Mouse (Mus musculus): ENCODE results near the gene Fbxl20. TPM values are rescaled to one million over a fixed set of nuclear protein-coding genes. Genes with fewer than 3 reads are reported as not detected.

Gene Fbxl20
- polyA plus RNA-seq, 1 experiment from 2014 or later, result 13.0 TPM

GRCm38 (mm10) chr11:98052989-98053834 lies 97.0 kb downstream of the Fbxl20 start, which contains the start of gene Stac2:
Gene Stac2 (minus strand): TSS chr11:98053462.
- peaks cover 39% of the 10 kb centered on the region for H3K27me3 ChIP-seq (replicated peaks; ENCODE audit: insufficient read depth, low read length)
- WGBS, result 4% methylated on average over 22 of the region's 48 CpGs
- H3K4me3 ChIP-seq (ENCODE audit: low read depth, low read length), result peak within 1 kb of the TSS; percentile 34
- peaks cover 6% of the 10 kb centered on the region; the same call in 1 of the 2 replicates for H3K4me1 ChIP-seq (ENCODE audit: insufficient read depth, low read depth, low read length)
- H3K9me3 ChIP-seq (ENCODE audit: low read length), result no peaks in the 10 kb centered on the region
- H3K4me2 ChIP-seq (replicated peaks; ENCODE audit: low read depth, low read length), result peak within 1 kb of the TSS; percentile 59
- TF ChIP-seq CTCF (IDR thresholded peaks at IDR 0.05) (no peak), EP300 (IDR thresholded peaks at IDR 0.05) (no peak)
- H3K27ac ChIP-seq (ENCODE audit: low read length), result no peak within 1 kb of the TSS
- ATAC-seq (peak; percentile 78), DNase-seq (ENCODE audit: low spot score) (peak; percentile 56)
- no peaks in the 10 kb centered on the region for H3K36me3 ChIP-seq (ENCODE audit: insufficient read depth, low read length)
- no peak within 1 kb of the TSS for H3K9ac ChIP-seq (replicated peaks; ENCODE audit: low read depth)

GRCm38 (mm10) chr11:98052129-98052988 lies 97.8 kb downstream of the Fbxl20 start:
- peaks cover 37% of the 10 kb centered on the region for H3K27me3 ChIP-seq (replicated peaks; ENCODE audit: insufficient read depth, low read length)
- H3K4me2 ChIP-seq (replicated peaks; ENCODE audit: low read depth, low read length), result peak overlapping the region; percentile 59
- DNase-seq (ENCODE audit: low spot score) (no peak), ATAC-seq (0 out of 2 replicates have a peak, but pooled peaks have one; percentile 9)
- H3K4me3 ChIP-seq (ENCODE audit: low read depth, low read length), result peak overlapping the region; percentile 34
- H3K9ac ChIP-seq (replicated peaks; ENCODE audit: low read depth), result no peak overlapping the region
- no peak overlapping the region for H3K27ac ChIP-seq (ENCODE audit: low read length)
- H3K9me3 ChIP-seq (ENCODE audit: low read length), result no peaks in the 10 kb centered on the region
- WGBS, result under 1% methylated on average over 72 of the region's 83 CpGs
- H3K4me1 ChIP-seq (ENCODE audit: insufficient read depth, low read depth, low read length), result peaks cover 6% of the 10 kb centered on the region; the same call in 1 of the 2 replicates
- no peaks in the 10 kb centered on the region for H3K36me3 ChIP-seq (ENCODE audit: insufficient read depth, low read length)
- TF ChIP-seq EP300 (IDR thresholded peaks at IDR 0.05) (no peak), CTCF (IDR thresholded peaks at IDR 0.05) (no peak)

- 4% methylated on average over 12 of the region's 12 CpGs for WGBS
- no peak overlapping the region for H3K9ac ChIP-seq (replicated peaks; ENCODE audit: low read depth)
Observed at GRCm38 (mm10) chr11:98051611-98052128, 98.5 kb downstream of the Fbxl20 start.

GRCm38 (mm10) chr11:98050940-98051339 lies 99.3 kb downstream of the Fbxl20 start:
- Histone ChIP-seq H3K4me1 (ENCODE audit: insufficient read depth, low read depth, low read length) (peaks cover 6% of the 10 kb centered on the region; the same call in 1 of the 2 replicates), H3K4me2 (replicated peaks; ENCODE audit: low read depth, low read length) (no peak overlapping the region), H3K9me3 (ENCODE audit: low read length) (no peaks in the 10 kb centered on the region), H3K27me3 (replicated peaks; ENCODE audit: insufficient read depth, low read length) (peaks cover 35% of the 10 kb centered on the region), H3K27ac (ENCODE audit: low read length) (no peak overlapping the region), H3K36me3 (ENCODE audit: insufficient read depth, low read length) (no peaks in the 10 kb centered on the region), H3K9ac (replicated peaks; ENCODE audit: low read depth) (no peak overlapping the region), H3K4me3 (ENCODE audit: low read depth, low read length) (no peak overlapping the region)
- WGBS, result 22% methylated on average over 2 of the region's 2 CpGs
- ATAC-seq (no peak), DNase-seq (ENCODE audit: low spot score) (no peak)
- TF ChIP-seq CTCF (IDR thresholded peaks at IDR 0.05), result no peak
- TF ChIP-seq EP300 (IDR thresholded peaks at IDR 0.05), result no peak

More at GRCm38 (mm10) chr11:98051611-98052128, 98.5 kb downstream of the Fbxl20 start:
- ATAC-seq (no peak), DNase-seq (ENCODE audit: low spot score) (no peak)
- H3K4me2 ChIP-seq (replicated peaks; ENCODE audit: low read depth, low read length), result peak overlapping the region; percentile 59
- H3K27ac ChIP-seq (ENCODE audit: low read length), result no peak overlapping the region
- peak overlapping the region; percentile 34 for H3K4me3 ChIP-seq (ENCODE audit: low read depth, low read length)
- TF ChIP-seq CTCF (IDR thresholded peaks at IDR 0.05) (no peak), EP300 (IDR thresholded peaks at IDR 0.05) (no peak)
- peaks cover 35% of the 10 kb centered on the region for H3K27me3 ChIP-seq (replicated peaks; ENCODE audit: insufficient read depth, low read length)
- H3K9me3 ChIP-seq (ENCODE audit: low read length), result no peaks in the 10 kb centered on the region
- H3K36me3 ChIP-seq (ENCODE audit: insufficient read depth, low read length), result no peaks in the 10 kb centered on the region
- H3K4me1 ChIP-seq (ENCODE audit: insufficient read depth, low read depth, low read length), result peaks cover 6% of the 10 kb centered on the region; the same call in 1 of the 2 replicates

GRCm38 (mm10) chr11:98050520-98050815 lies 99.7 kb downstream of the Fbxl20 start:
- Histone ChIP-seq H3K4me1 (ENCODE audit: insufficient read depth, low read depth, low read length) (peaks cover 6% of the 10 kb centered on the region; the same call in 1 of the 2 replicates), H3K9ac (replicated peaks; ENCODE audit: low read depth) (no peak overlapping the region), H3K9me3 (ENCODE audit: low read length) (no peaks in the 10 kb centered on the region), H3K4me2 (replicated peaks; ENCODE audit: low read depth, low read length) (no peak overlapping the region), H3K27ac (ENCODE audit: low read length) (no peak overlapping the region), H3K4me3 (ENCODE audit: low read depth, low read length) (no peak overlapping the region), H3K27me3 (replicated peaks; ENCODE audit: insufficient read depth, low read length) (peaks cover 34% of the 10 kb centered on the region), H3K36me3 (ENCODE audit: insufficient read depth, low read length) (no peaks in the 10 kb centered on the region)
- 18% methylated on average over 2 of the region's 2 CpGs for WGBS
- TF ChIP-seq CTCF (IDR thresholded peaks at IDR 0.05) (no peak), EP300 (IDR thresholded peaks at IDR 0.05) (no peak)
- DNase-seq (ENCODE audit: low spot score), result no peak
- no peak for ATAC-seq

All from lung, postnatal 0 days (tissue).